Mouse (Mus musculus) erythroblast, embryonic 14.5 days (primary cell): Measurements from ENCODE around the gene Rcc1l. TPM values are rescaled to one million over a fixed set of nuclear protein-coding genes. Genes with fewer than 3 reads are reported as not detected.
A peak's percentile ranks its signal among the peaks of the same experiment; 100 is the strongest.

Experiments
- H3K27me3 ChIP-seq: 2 replicates; pipeline ENCODE4 v1.6.1; 2012; ENCODE audit warnings: inconsistent platforms; ENCODE audit not compliant: control insufficient read depth
- H3K36me3 ChIP-seq: 2 replicates; pipeline ENCODE4 v1.6.1; 2012; ENCODE audit warnings: mild to moderate bottlenecking, inconsistent platforms; ENCODE audit not compliant: control insufficient read depth
- H3K4me1 ChIP-seq: 2 replicates; pipeline ENCODE4 v1.6.1; 2012; ENCODE audit warnings: inconsistent platforms; ENCODE audit not compliant: control insufficient read depth
- H3K4me3 ChIP-seq: replicated peaks from 2 replicates; pipeline ENCODE3; 2012; ENCODE audit warnings: moderate library complexity, mild to moderate bottlenecking, inconsistent platforms
- H3K9me3 ChIP-seq: 2 replicates; pipeline ENCODE4 v1.6.1; 2012; ENCODE audit warnings: low read length, inconsistent platforms, mixed read lengths; ENCODE audit not compliant: control insufficient read depth
- GATA1 ChIP-seq: IDR thresholded peaks from 2 replicates; pipeline ENCODE4 v1.6.1; 2012; ENCODE audit warnings: low read length, inconsistent platforms, mixed read lengths
- TAL1 ChIP-seq: IDR thresholded peaks from 3 replicates; pipeline ENCODE4 v1.6.1; 2012; ENCODE audit warnings: low read length, inconsistent platforms, mixed read lengths
- polyA plus RNA-seq: library from polyadenylated mRNA; stranded (reverse); fragments of >175 nt; gene quantifications from 2 replicates; pipeline ENCODE4 v1.2.3, GENCODE M21; 2012

The Rcc1l gene
- polyA plus RNA-seq, 1 experiment, result 0.21 TPM

GRCm38 (mm10) chr5:134148153-134148552 is 28.4 kb downstream of the Rcc1l start:
- peaks cover 51% of the 10 kb centered on the region for H3K36me3 ChIP-seq
- H3K27me3 ChIP-seq, result no peaks in the 10 kb centered on the region
- TF ChIP-seq GATA1, result no peak
- no peak for TF ChIP-seq TAL1
- no peaks in the 10 kb centered on the region for H3K4me1 ChIP-seq
- H3K4me3 ChIP-seq, result no peak overlapping the region
- peaks cover 7% of the 10 kb centered on the region for H3K9me3 ChIP-seq

GRCm38 (mm10) chr5:134147194-134147753 is 29.3 kb downstream of the Rcc1l start:
- TF ChIP-seq GATA1 (no peak), TAL1 (no peak)
- Histone ChIP-seq H3K36me3 (peaks cover 45% of the 10 kb centered on the region), H3K4me1 (peaks cover 4% of the 10 kb centered on the region; the same call in 1 of the 2 replicates), H3K4me3 (no peak overlapping the region), H3K9me3 (peaks cover 7% of the 10 kb centered on the region), H3K27me3 (no peaks in the 10 kb centered on the region)

DNA sequence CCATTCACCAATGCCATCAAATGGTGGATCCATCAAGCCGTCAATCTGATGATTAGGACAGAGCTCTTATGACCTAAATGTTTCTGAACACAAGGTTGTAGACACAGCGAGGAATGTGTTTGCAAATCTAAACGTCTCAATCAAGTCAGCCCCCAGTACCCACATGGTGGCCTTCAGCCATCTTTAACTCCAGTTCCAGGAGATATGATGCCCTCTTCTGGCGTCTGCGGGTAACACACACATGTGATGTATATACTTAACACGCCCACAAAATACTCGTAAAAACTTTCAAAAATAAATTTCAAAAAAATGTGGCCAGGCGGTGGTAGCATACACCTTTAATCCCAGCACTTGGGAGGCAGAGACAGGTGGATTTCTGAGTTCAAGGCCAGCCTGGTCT is 31.6 kb downstream of the Rcc1l start:
- TF ChIP-seq GATA1, result no peak
- TF ChIP-seq TAL1, result no peak
- Histone ChIP-seq H3K27me3 (no peaks in the 10 kb centered on the region), H3K4me3 (no peak overlapping the region), H3K4me1 (peaks cover 4% of the 10 kb centered on the region; the same call in 1 of the 2 replicates), H3K36me3 (peaks cover 26% of the 10 kb centered on the region), H3K9me3 (peaks cover 7% of the 10 kb centered on the region)

GRCm38 (mm10) chr5:134142381-134142780 is 34.2 kb downstream of the Rcc1l start:
- peak overlapping the region; percentile 19 for H3K4me3 ChIP-seq
- peaks cover 2% of the 10 kb centered on the region for H3K36me3 ChIP-seq
- TF ChIP-seq TAL1 (no peak), GATA1 (no peak)
- no peaks in the 10 kb centered on the region for H3K27me3 ChIP-seq
- peaks cover 7% of the 10 kb centered on the region for H3K9me3 ChIP-seq
- H3K4me1 ChIP-seq, result peaks cover 4% of the 10 kb centered on the region; the same call in 1 of the 2 replicates

- Histone ChIP-seq H3K4me1 (peaks cover 4% of the 10 kb centered on the region; the same call in 1 of the 2 replicates), H3K4me3 (no peak overlapping the region), H3K27me3 (no peaks in the 10 kb centered on the region), H3K36me3 (no peaks in the 10 kb centered on the region), H3K9me3 (peaks cover 7% of the 10 kb centered on the region)
- TF ChIP-seq GATA1 (no peak), TAL1 (no peak)
Observed at GRCm38 (mm10) chr5:134141236-134141635, 35.3 kb downstream of the Rcc1l start.

DNA sequence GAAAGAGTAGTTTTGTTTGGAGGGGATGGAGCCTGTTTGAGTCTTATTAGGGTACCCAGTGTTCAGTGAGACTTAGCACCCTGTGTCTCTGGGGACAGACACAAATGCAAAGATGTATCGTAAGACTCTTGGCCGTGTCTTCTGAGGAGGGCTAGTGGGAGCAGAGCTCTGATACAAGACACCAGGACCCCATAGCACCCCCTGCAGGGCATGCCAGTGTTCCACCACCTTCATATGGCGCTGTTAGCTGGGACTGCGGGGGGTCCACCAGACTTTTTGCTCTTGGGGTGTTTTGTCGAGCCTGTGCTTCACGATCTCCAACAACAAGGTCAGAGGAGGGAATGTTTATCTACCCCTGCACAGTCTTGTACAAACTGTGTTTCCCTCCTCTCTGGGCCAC is 37.1 kb downstream of the Rcc1l start:
- Histone ChIP-seq H3K9me3 (no peaks in the 10 kb centered on the region), H3K4me3 (no peak overlapping the region), H3K36me3 (no peaks in the 10 kb centered on the region), H3K27me3 (no peaks in the 10 kb centered on the region), H3K4me1 (peaks cover 4% of the 10 kb centered on the region; the same call in 1 of the 2 replicates)
- TF ChIP-seq TAL1 (no peak), GATA1 (no peak)

- TF ChIP-seq GATA1 (no peak), TAL1 (no peak)
- no peak overlapping the region for H3K4me3 ChIP-seq
- 0 out of 2 replicates have a peak, but pooled peaks cover 2% of the 10 kb centered on the region for H3K9me3 ChIP-seq
Observed at GRCm38 (mm10) chr5:134137933-134138332, 38.6 kb downstream of the Rcc1l start.

DNA sequence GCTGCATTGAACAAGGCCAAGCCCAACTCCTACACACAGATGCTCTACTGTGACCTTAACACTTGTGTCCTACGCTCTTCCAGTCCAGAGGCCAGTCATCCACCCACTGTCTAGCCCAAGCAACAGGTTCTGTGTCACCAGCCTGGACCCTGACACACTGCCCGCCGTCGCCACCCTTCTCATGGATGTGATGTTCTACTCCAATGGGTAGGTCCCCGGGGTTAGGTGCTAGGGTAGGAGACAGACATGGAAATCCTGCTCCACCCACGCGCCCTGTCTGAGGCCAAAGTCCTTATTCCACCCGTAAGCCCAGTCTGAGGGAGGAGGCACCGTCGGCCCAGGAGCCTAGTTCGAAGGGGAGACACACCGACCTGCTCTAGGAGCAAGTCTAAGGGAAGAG is 40.6 kb downstream of the Rcc1l start:
- Histone ChIP-seq H3K27me3 (no peaks in the 10 kb centered on the region), H3K36me3 (no peaks in the 10 kb centered on the region), H3K4me1 (no peaks in the 10 kb centered on the region), H3K9me3 (0 out of 2 replicates have a peak, but pooled peaks cover 2% of the 10 kb centered on the region), H3K4me3 (no peak overlapping the region)
- no peak for TF ChIP-seq TAL1
- TF ChIP-seq GATA1, result no peak

More at GRCm38 (mm10) chr5:134137933-134138332, 38.6 kb downstream of the Rcc1l start:
- Histone ChIP-seq H3K4me1 (peaks cover 4% of the 10 kb centered on the region; the same call in 1 of the 2 replicates), H3K36me3 (no peaks in the 10 kb centered on the region), H3K27me3 (no peaks in the 10 kb centered on the region)

DNA sequence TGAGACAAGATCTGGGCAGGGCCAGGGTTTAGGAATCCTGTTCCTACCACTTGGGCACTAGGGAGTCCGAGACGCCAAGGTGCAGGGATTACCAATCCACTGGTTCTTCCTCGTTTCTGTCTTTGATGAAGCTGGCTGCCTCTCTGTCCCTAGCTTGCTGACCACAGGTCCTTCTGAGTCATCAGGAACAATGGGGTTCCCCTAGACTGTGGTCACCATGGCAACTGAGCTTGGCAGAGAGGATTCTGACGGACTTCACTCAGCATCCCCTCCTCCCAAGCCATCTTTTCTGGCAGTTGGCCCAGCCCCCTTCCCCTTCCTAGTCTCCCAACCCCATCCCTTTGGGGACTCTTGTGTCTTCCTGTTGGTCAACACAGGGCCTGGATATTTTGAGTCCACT is 45.0 kb downstream of the Rcc1l start:
- H3K4me3 ChIP-seq, result no peak overlapping the region
- no peak for TF ChIP-seq TAL1
- TF ChIP-seq GATA1, result no peak
- H3K9me3 ChIP-seq, result peaks cover 3% of the 10 kb centered on the region; the same call in 1 of the 2 replicates
- H3K4me1 ChIP-seq, result no peaks in the 10 kb centered on the region
- H3K27me3 ChIP-seq, result no peaks in the 10 kb centered on the region
- no peaks in the 10 kb centered on the region for H3K36me3 ChIP-seq

- Histone ChIP-seq H3K27me3 (no peaks in the 10 kb centered on the region), H3K9me3 (peaks cover 2% of the 10 kb centered on the region; the same call in 1 of the 2 replicates), H3K4me3 (no peak overlapping the region), H3K4me1 (no peaks in the 10 kb centered on the region), H3K36me3 (no peaks in the 10 kb centered on the region)
- TF ChIP-seq TAL1 (no peak), GATA1 (no peak)
Observed at GRCm38 (mm10) chr5:134126232-134126631, 50.3 kb downstream of the Rcc1l start.
